9 mouse cellular contexts compared by ENCODE assay signal in the genomic region with DNA sequence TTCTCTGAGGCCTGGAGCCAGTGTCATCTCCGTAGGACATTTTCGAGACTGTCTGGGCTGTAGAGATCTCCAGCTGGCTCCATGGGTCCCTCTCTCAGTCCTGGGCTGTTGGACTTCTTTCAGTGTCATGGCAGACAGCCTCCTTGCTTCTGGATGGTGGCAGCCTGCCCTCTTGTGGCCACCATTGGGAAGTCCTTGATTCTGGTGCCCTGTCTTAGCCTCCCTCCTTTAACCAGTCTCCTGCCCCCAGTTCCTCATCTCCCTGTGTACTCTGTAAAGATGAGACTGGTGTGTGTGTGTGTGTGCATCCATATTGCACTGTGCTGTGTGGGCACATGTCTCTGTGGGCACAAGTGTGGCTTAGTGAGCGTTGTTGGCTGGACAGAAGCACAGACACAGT. TPM values are rescaled to one million over a fixed set of nuclear protein-coding genes. Genes with fewer than 3 reads are reported as not detected.
DNase-seq lines count a peak whose midpoint lies in the region; ATAC-seq and TF ChIP-seq lines count a peak whose summit lies in the region.
"Had no signal": no experiment of that assay in that cellular context is flagged by ENCODE, and none has a peak within 500 bp of the region (broad histone marks: within the 10 kb centered on the region; RNA-seq: fewer than 3 reads in every experiment).

No protein-coding gene starts in this region.

- no peak overlapping the region for H3K9ac ChIP-seq in liver, adult 2 months (ENCODE audit: low read depth, low read length)
- H3K9ac ChIP-seq in limb, embryonic 13.5 days: no peak overlapping the region
- H3K9ac ChIP-seq: embryonic facial prominence, embryonic 12.5 days had no signal

- H3K27me3 ChIP-seq in liver, adult 2 months (ENCODE audit: control insufficient read depth, insufficient read depth, low read length): no peaks in the 10 kb centered on the region
- H3K27me3 ChIP-seq in embryonic facial prominence, embryonic 10.5 days (replicated peaks; ENCODE audit: low read depth, poor library complexity, severe bottlenecking): no peaks in the 10 kb centered on the region
- no peaks in the 10 kb centered on the region for H3K27me3 ChIP-seq in limb, embryonic 13.5 days
- H3K27me3 ChIP-seq: embryonic facial prominence, embryonic 12.5 days had no signal

- no peak overlapping the region for H3K27ac ChIP-seq in liver, adult 2 months (replicated peaks; ENCODE audit: insufficient read depth, low read depth, low read length)
- H3K27ac ChIP-seq in embryonic facial prominence, embryonic 10.5 days (replicated peaks): no peak overlapping the region
- H3K27ac ChIP-seq in limb, embryonic 13.5 days: no peak overlapping the region
- H3K27ac ChIP-seq in olfactory bulb, adult 2 months (ENCODE audit: insufficient read depth, low read depth, low read length): no peak overlapping the region
- H3K27ac ChIP-seq: embryonic facial prominence, embryonic 12.5 days had no signal

- 62% methylated on average over 3 of the region's 3 CpGs for WGBS in liver, adult 2 months
- WGBS in embryonic facial prominence, embryonic 10.5 days: 83% methylated on average over 3 of the region's 3 CpGs
- 84% methylated on average over 3 of the region's 3 CpGs for WGBS in limb, embryonic 13.5 days
- WGBS in olfactory bulb, adult 2 months: 61% methylated on average over 3 of the region's 3 CpGs

- peak; percentile 4 for DNase-seq in liver, adult 2 months (ENCODE audit: extremely low read depth, low read depth, low spot score)
- no peak for DNase-seq in liver
- DNase-seq in adrenal gland, postnatal 14 days: peak; percentile 67
- DNase-seq in embryonic facial prominence, embryonic 10.5 days (ENCODE audit: low spot score): peak; percentile 58
- peak; percentile 48 for DNase-seq in induced T-regulatory cell, adult 2 months (ENCODE audit: low read depth)
- no peak for DNase-seq in urinary bladder, postnatal 10 days (ENCODE audit: low spot score)

- no peaks in the 10 kb centered on the region for H3K79me2 ChIP-seq in liver, adult 2 months (ENCODE audit: control insufficient read depth, insufficient read depth, low read length)

- no peaks in the 10 kb centered on the region for H3K9me3 ChIP-seq in embryonic facial prominence, embryonic 10.5 days
- no peaks in the 10 kb centered on the region for H3K9me3 ChIP-seq in limb, embryonic 13.5 days
- H3K9me3 ChIP-seq: embryonic facial prominence, embryonic 12.5 days had no signal

- TF ChIP-seq POLR2A in liver, adult 2 months (IDR thresholded peaks at IDR 0.05; ENCODE audit: extremely low read depth, insufficient read depth, low read length): no peak
- TF ChIP-seq POLR2A in olfactory bulb, adult 2 months (IDR thresholded peaks at IDR 0.05; ENCODE audit: insufficient read depth, low read depth, low read length): no peak

- no peaks in the 10 kb centered on the region for H3K36me3 ChIP-seq in liver, adult 2 months (ENCODE audit: control insufficient read depth, insufficient read depth, low read length)
- H3K36me3 ChIP-seq in embryonic facial prominence, embryonic 10.5 days (replicated peaks): peaks cover 74% of the 10 kb centered on the region
- no peaks in the 10 kb centered on the region for H3K36me3 ChIP-seq in limb, embryonic 13.5 days
- H3K36me3 ChIP-seq: embryonic facial prominence, embryonic 12.5 days had no signal

- no peaks in the 10 kb centered on the region for H3K4me1 ChIP-seq in liver, adult 2 months (ENCODE audit: control insufficient read depth, insufficient read depth, low read length)
- no peaks in the 10 kb centered on the region for H3K4me1 ChIP-seq in embryonic facial prominence, embryonic 10.5 days
- no peaks in the 10 kb centered on the region for H3K4me1 ChIP-seq in limb, embryonic 13.5 days
- H3K4me1 ChIP-seq in olfactory bulb, adult 2 months (ENCODE audit: control insufficient read depth, insufficient read depth, low read length): peaks cover 4% of the 10 kb centered on the region; the same call in 1 of the 2 replicates
- H3K4me1 ChIP-seq: embryonic facial prominence, embryonic 12.5 days had no signal

- H3K4me2 ChIP-seq in limb, embryonic 13.5 days (replicated peaks): no peak overlapping the region
- H3K4me2 ChIP-seq: embryonic facial prominence, embryonic 12.5 days had no signal

- no peak overlapping the region for H3K4me3 ChIP-seq in liver, adult 2 months (ENCODE audit: insufficient read depth, low read depth, low read length)
- H3K4me3 ChIP-seq in embryonic facial prominence, embryonic 10.5 days: no peak overlapping the region
- H3K4me3 ChIP-seq in limb, embryonic 13.5 days: no peak overlapping the region
- no peak overlapping the region for H3K4me3 ChIP-seq in olfactory bulb, adult 2 months (ENCODE audit: insufficient read depth, low read depth, low read length)
- H3K4me3 ChIP-seq: embryonic facial prominence, embryonic 12.5 days had no signal

- peak; percentile 70 for TF ChIP-seq CTCF in liver, adult 2 months (IDR thresholded peaks at IDR 0.05; ENCODE audit: low read depth, low read length)
- peak; percentile 77; the same call in 1 of the 2 replicates for TF ChIP-seq CTCF in olfactory bulb, adult 2 months (IDR thresholded peaks at IDR 0.05; ENCODE audit: insufficient read depth, low read depth, low read length)

- ATAC-seq in limb, embryonic 13.5 days (ENCODE audit: low FRiP score, low read depth): peak; percentile 55; the same call in 1 of the 2 replicates

RNA-seq across cellular contexts. Expression of gene Crmp1, which starts 46.6 kb away (rescaled TPM):
- total RNA-seq in liver, adult 2 months (2014; rRNA removed): not detected in 2 replicates
- 0.02 TPM in 1 of 2 replicates, not detected in the other for polyA plus RNA-seq in liver, adult 2 months (2012; rRNA removed)
- 7.0 and 12.1 TPM in 2 replicates for total RNA-seq in adrenal gland, postnatal 14 days (2021)
- polyA plus RNA-seq in embryonic facial prominence, embryonic 10.5 days (2016; fragmentation: Nextera tagmentation; extraction: Ambion mirVana): 80.2 and 88.4 TPM in 2 replicates
- 14.5 and 15.7 TPM in 2 replicates for polyA plus RNA-seq in limb, embryonic 13.5 days (2015; fragmentation: Nextera tagmentation; extraction: Ambion mirVana)
- 2,655 TPM in 1 of 2 replicates, not detected in the other for polyA plus RNA-seq in olfactory bulb, adult 2 months (2012; ENCODE audit: insufficient read depth, insufficient read length, low replicate concordance, missing spikeins)

RNA-seq across cellular contexts. Expression of gene Evc, which starts 48.3 kb away (rescaled TPM):
- 4.2 and 5.6 TPM in 2 replicates for total RNA-seq in liver, adult 2 months (2014; rRNA removed)
- polyA plus RNA-seq in liver, adult 2 months (2012; rRNA removed): 2.3 and 5.9 TPM in 2 replicates
- 9.2 and 11.3 TPM in 2 replicates for total RNA-seq in adrenal gland, postnatal 14 days (2021)
- polyA plus RNA-seq in embryonic facial prominence, embryonic 10.5 days (2016; fragmentation: Nextera tagmentation; extraction: Ambion mirVana): 25.0 and 28.7 TPM in 2 replicates
- 32.6 and 33.2 TPM in 2 replicates for polyA plus RNA-seq in limb, embryonic 13.5 days (2015; fragmentation: Nextera tagmentation; extraction: Ambion mirVana)
- polyA plus RNA-seq in olfactory bulb, adult 2 months (2012; ENCODE audit: insufficient read depth, insufficient read length, low replicate concordance, missing spikeins): not detected in 2 replicates

RNA-seq across cellular contexts. Expression of gene Evc2, which starts 49.9 kb away (rescaled TPM):
- 1.7 and 2.1 TPM in 2 replicates for total RNA-seq in liver, adult 2 months (2014; rRNA removed)
- polyA plus RNA-seq in liver, adult 2 months (2012; rRNA removed): 1.3 and 5.1 TPM in 2 replicates
- total RNA-seq in adrenal gland, postnatal 14 days (2021): 12.7 and 14.8 TPM in 2 replicates
- polyA plus RNA-seq in embryonic facial prominence, embryonic 10.5 days (2016; fragmentation: Nextera tagmentation; extraction: Ambion mirVana): 21.7 and 21.9 TPM in 2 replicates
- 23.7 and 26.6 TPM in 2 replicates for polyA plus RNA-seq in limb, embryonic 13.5 days (2015; fragmentation: Nextera tagmentation; extraction: Ambion mirVana)
- not detected in 2 replicates for polyA plus RNA-seq in olfactory bulb, adult 2 months (2012; ENCODE audit: insufficient read depth, insufficient read length, low replicate concordance, missing spikeins)

Comparison
In these comparisons a context has a peak if more than half of its experiments do, and no peak if none do; other contexts are left out.
1. DNase-seq: peak in liver, adult 2 months (single experiment), adrenal gland, postnatal 14 days (single experiment), embryonic facial prominence, embryonic 10.5 days (single experiment) and induced T-regulatory cell, adult 2 months (single experiment); none in liver (single experiment) and urinary bladder, postnatal 10 days (single experiment).